Mouse (Mus musculus) B cell, adult 67 days (primary cell): Measurements from ENCODE around the gene Rab11fip4. TPM values are rescaled to one million over a fixed set of nuclear protein-coding genes. Genes with fewer than 3 reads are reported as not detected.

Experiments used
- total RNA-seq, 2 experiments: library from RNA; stranded (reverse); gene quantifications; 4 replicates each; pipeline ENCODE4 v1.2.4; 2023

Gene Rab11fip4
- total RNA-seq = 1 to 10 TPM in 1 of 2 experiments, under 1 TPM in 1; 0.70 to 1.2 TPM

GRCm38 (mm10) chr11:79590664-79591590 is at the start of gene Rab11fip4:
Rab11fip4 (plus strand) TSS chr11:79591212.

Other genes starting within 250 kb of the Rab11fip4 start
- 1 to 10 TPM in 1 of 2 experiments, under 1 TPM in 1; 0.50 to 1.1 TPM for gene Omg, start 87.1 kb upstream of the Rab11fip4 start, total RNA-seq
- gene Evi2b, start 67.5 kb upstream of the Rab11fip4 start, total RNA-seq = 100 to 1,000 TPM; 178 to 214 TPM
- 10 to 100 TPM in 1 of 2 experiments, 1 to 10 TPM in 1; 9.7 to 13.1 TPM for gene Evi2, start 60.6 kb upstream of the Rab11fip4 start, total RNA-seq
- gene Evi2a, start 60.6 kb upstream of the Rab11fip4 start, total RNA-seq = 10 to 100 TPM; 55.9 to 82.5 TPM